Mouse (Mus musculus) testis, adult 2 months (tissue): ENCODE measurements around the gene Angpt4.

Source experiments
- CTCF ChIP-seq: fragments of 200-500 bp; IDR thresholded peaks from 2 replicates; pipeline ENCODE4 v1.5.1; 2012; ENCODE audit warnings: low read depth, mild to moderate bottlenecking, inconsistent platforms, low read length, moderate library complexity; ENCODE audit not compliant: control insufficient read depth, insufficient read depth, insufficient replicate concordance
- POLR2A ChIP-seq: fragments of 200-500 bp; IDR thresholded peaks from 2 replicates; pipeline ENCODE4 v1.6.1; 2012; ENCODE audit warnings: low read depth, mild to moderate bottlenecking, inconsistent platforms, low read length, moderate library complexity; ENCODE audit not compliant: control insufficient read depth

- TF ChIP-seq CTCF (no peak), POLR2A (no peak)
Observed at GRCm38 (mm10) chr2:151964052-151964451, 53.0 kb downstream of the Angpt4 start.
